Mouse (Mus musculus) left cerebral cortex, postnatal 36 days (tissue): Measurements from ENCODE around the gene Lrrc17. TPM values are rescaled to one million over a fixed set of nuclear protein-coding genes. Genes with fewer than 3 reads are reported as not detected.

ENCODE experiments used
- DNase-seq, 2 experiments: peaks; one replicate each; pipeline ENCODE4 v3.0.0; 2021 to 2022; ENCODE audit warnings: low spot score in 2 of 2, mixed read lengths in 1 of 2
- intact Hi-C: fragments of 180-260 bp; cut with DNase I; formaldehyde crosslinking; loops from one replicate; pipeline ENCODE4 v1.15.1; 2025
- total RNA-seq, 2 experiments: library from RNA; stranded (reverse); gene quantifications; 2 replicates each; pipeline ENCODE4 v1.2.3; 2021

The Lrrc17 gene
- total RNA-seq, 2 experiments from 2014 or later, result 0.42 to 0.43 TPM

GRCm38 (mm10) chr5:21532126-21532525, 11.2 kb upstream of the Lrrc17 start:
- intact Hi-C loops, result no loop called here
- DNase-seq, result no peak

GRCm38 (mm10) chr5:21532921-21533320, 10.4 kb upstream of the Lrrc17 start:
- intact Hi-C loops, result no loop called here

DNA sequence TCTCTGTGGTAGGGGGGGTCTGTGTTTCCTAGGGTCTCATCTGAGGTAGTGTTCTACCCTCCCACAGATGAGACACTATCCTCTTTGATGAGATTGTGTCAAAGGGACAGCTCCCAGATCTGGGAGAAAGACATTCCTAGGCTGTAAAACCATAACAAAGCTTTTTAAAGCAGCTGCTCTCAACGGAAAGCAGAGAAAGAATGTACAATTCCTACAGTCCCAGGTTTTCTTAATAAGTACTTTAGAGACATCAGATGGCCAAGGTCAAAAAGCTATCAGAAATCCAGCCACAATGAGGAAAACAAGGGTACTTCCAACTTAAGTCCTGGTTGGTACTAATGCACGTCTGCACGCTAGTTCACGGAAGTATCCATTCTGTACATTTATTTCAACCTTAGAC, 1.1 kb upstream of the Lrrc17 start:
- no peak for DNase-seq
- intact Hi-C loops, result no loop called here

More at GRCm38 (mm10) chr5:21532921-21533320, 10.4 kb upstream of the Lrrc17 start:
- no peak for DNase-seq

GRCm38 (mm10) chr5:21544821-21545220, 1.5 kb downstream of the Lrrc17 start:
- intact Hi-C loops, result no loop called here

GRCm38 (mm10) chr5:21545227-21545626, 1.9 kb downstream of the Lrrc17 start:
- DNase-seq, result no peak
- intact Hi-C loops, result no loop called here

More at GRCm38 (mm10) chr5:21544821-21545220, 1.5 kb downstream of the Lrrc17 start:
- no peak for DNase-seq

DNA sequence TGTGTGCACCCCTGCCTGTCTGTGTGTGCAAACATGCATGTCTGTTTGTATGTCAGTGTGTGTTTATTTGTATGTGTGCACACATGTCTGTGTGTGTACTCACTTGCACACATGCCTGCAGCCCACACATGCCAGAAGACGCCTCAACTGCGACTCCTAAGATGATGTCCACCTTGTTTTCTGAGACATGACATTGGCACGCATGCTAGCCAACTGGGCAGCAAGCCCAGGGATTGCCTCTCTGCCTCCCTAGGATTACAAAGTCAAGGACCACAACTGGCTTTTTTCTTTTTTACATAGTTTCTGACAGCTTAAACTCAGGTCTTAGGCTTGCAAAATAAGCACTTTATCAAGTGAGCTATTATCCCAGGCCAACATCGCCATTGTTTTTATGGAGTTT, 2.4 kb downstream of the Lrrc17 start:
- DNase-seq, result no peak
- intact Hi-C loops, result no loop called here

DNA sequence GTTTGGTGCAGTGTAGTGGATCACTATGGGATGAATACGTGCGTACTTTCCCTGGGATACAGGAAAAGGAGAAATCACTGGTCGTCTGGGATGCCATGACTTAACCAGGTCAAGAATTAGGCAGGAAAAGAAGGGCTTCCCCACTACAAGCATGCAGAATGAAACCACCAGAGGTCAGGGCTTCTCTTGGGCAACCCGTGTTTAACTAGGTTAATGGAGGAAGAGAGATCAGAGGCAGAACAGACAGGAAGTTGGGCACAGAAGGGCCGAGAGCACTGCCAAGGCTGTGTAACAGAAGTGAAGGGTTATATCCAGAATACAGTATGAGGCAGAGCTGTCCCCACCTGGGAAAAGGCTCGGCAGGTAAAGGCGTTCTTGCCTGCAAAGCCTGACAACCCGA, 3.6 kb downstream of the Lrrc17 start:
- intact Hi-C loops, result no loop called here
- DNase-seq, result no peak

DNA sequence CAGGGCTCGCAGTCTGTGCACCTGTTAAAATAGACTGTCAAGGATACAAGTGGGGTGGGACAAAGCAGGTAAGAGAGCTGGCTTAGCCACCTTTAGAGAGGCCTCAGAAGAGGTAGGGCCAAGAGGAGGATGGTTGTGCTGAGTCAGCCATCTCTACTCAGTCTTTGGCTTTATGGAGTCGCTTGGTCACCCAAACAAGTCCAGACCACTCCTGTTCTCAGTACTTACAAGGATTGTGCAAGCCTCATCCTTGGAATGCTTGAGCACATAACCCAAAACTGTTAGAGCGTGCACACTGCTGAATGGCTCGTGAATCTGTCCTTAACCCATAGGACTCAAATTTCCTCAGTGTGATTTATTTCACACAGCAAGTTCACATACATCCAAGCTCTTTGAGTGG, 10.3 kb downstream of the Lrrc17 start:
- DNase-seq, result no peak
- intact Hi-C loops, result no loop called here

GRCm38 (mm10) chr5:21554732-21555131, 11.4 kb downstream of the Lrrc17 start:
- no peak for DNase-seq
- intact Hi-C loops, result no loop called here

- intact Hi-C loops, result no loop called here
- DNase-seq, result no peak
These were observed 13.1 kb downstream of the Lrrc17 start for GRCm38 (mm10) chr5:21556502-21556901.

DNA sequence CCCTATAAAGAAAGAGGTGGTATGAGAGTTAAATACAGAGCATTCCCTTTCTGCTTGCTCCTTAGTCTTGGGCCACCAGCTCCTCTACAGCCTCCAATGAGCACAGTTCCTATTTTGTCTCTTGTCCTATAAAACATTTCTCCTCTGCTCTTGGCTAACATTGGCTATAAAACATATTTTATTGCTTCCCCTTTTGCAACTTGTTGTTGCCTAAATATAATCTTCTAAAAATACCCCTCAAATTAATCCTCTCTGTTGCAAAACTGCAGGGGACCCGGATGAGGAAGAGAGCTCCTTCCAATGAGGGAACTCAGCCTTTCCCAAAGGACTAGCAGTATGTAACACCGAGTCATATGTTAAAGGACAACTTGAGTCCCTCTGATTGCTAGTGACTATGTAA, 20.6 kb downstream of the Lrrc17 start:
- DNase-seq, result no peak
- intact Hi-C loops, result no loop called here

GRCm38 (mm10) chr5:21565392-21566065, 22.2 kb downstream of the Lrrc17 start:
- intact Hi-C loops, result no loop called here
- DNase-seq, result no peak

DNA sequence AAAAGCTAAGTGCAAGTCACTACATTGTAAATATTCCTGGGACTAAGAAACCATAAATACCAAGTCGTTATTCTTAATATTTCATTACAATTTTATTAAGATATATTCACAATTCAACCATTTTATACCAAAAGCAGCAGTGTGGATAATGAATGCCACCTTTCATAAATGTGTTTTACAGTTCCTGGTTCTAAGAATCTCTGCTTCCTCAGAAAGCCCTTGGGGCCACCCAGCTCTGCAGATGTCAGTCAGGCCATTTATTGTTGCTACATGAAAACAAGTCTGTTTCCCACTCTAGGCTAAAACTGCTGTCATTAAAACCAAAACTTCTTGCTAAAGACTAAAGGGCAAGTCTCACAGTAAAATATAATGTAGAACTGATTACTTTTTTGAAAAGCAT, 24.4 kb downstream of the Lrrc17 start:
- no peak for DNase-seq
- intact Hi-C loops, result no loop called here

DNA sequence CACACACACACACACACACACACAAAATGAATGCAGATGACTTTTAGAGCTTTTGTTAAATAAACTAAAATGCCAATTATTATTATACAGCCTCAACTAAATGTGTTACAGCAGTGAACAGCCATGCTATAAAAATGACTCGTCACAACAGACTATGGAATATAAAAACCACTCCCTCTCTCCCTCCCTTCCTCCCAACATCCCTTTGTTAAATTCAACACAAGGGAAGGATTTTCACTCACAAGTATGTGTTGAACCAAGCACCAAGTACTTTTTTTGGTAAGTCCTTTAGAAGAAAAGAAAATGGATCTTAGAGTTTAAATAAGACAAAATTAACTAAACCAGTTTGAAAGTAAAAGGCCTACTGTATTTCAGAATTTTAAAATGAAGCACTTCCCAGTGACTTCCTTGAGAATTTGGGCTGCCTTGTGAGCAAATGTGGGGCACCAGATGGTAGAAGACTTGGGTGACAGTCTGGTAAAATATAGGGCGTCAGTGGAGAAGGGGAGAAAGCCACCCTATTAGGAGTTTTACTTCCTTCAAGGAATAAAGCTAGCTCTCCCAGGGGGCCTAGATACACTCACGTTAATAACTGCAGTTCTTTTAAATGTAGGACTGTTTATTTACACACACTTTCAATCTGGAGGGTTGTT, 29.5 kb downstream of the Lrrc17 start:
- intact Hi-C loops, result no loop called here
- no peak for DNase-seq

DNA sequence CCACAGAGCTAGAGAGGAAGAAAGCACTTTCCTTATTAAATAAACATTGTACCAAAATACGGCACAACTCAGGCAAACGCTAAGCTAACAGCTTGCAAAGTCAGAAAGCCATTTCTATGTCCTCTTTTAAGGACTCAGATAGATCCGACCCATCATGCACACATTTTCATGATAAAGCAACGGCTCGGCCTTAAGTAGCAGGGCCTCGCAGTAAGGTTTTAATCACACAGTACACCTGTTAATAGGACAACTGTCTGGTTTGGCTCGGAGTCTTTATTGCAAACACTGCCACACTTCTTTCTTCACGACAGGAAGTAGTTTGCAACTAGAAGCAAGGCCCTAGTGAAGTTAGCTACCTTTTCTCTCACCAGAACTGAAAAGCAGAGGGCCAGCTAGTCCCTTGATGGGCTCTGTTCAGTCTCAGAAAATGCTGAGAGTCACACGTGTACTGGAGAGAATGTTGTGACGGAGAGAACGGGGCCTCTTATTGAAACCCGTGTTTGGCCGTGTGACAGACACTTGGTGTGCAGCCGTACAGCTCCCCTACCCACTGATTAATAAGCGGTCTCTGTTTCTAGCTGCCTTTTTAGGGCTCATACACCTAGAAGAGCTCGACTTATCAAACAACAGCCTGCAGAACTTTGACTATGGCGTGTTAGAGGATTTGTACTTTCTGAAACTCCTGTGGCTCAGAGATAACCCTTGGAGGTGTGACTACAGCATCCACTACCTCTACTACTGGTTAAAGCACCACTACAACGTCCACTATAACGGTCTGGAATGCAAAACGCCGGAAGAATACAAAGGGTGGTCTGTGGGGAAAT, 31.2 kb downstream of the Lrrc17 start:
- intact Hi-C loops, result no loop called here
- DNase-seq, result no peak

DNA sequence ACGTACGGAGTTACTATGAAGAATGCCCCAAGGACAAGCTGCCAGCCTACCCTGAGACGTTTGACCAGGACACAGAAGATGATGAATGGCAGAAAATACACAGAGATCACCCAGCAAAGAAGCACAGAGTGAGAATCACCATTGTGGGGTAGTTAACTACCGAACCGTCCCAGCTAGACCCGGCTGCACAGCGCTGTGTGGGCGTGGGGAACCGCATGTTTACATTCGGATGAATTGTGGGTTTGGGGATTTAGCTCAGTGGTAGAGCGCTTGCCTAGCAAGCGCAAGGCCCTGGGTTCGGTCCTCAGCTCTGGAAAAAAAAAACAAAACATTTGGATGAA, 31.8 kb downstream of the Lrrc17 start:
- intact Hi-C loops, result no loop called here

GRCm38 (mm10) chr5:21578136-21578535, 34.8 kb downstream of the Lrrc17 start:
- DNase-seq, result no peak
- intact Hi-C loops, result no loop called here

More for the DNA sequence above, 31.8 kb downstream of the Lrrc17 start:
- no peak for DNase-seq

DNA sequence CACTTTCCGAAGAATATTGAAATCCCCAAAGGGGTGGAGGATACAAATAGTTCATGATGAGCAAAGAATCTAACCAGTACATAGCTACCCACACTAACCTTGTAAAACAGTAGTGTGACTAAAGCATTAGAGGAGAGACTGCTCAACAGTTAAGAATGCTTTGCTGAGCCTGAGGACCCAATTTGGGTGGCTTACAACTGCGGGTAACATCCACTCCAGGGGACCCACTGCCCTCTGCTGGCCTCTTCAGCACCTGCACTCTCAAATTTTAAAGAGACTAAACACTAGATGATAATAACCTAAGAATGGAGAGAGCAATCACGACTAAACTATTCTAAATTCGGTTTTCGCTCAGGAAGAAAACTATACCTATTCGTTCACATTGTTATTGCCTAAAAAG, 43.4 kb downstream of the Lrrc17 start:
- DNase-seq, result no peak
- intact Hi-C loops, result loop anchor here (5.0 kb wide), 2 partner anchors 154 to 324 kb away; no protein-coding TSS in a partner anchor

DNA sequence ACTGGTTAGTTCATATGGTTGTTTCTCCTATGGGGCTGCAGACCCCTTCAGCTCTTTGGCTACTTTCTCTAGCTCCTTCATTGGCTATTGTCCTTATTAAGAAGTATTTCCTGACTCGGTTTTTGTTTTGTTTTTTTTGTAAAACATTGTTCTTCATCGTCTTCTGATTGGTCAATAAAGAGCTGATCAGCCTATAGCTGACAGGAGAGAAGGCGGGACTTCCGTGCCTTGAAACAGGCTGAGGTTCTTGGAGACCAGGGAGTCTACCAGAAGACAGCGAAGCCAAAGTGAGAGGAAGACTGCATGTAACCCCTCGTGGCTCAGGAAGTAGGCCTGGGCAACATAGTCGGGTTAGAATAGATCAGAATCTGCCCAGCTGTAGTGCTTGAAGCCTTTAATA, 44.3 kb downstream of the Lrrc17 start:
- intact Hi-C loops, result loop anchor here (5.0 kb wide), 2 partner anchors 155 to 325 kb away; no protein-coding TSS in a partner anchor
- DNase-seq, result no peak

DNA sequence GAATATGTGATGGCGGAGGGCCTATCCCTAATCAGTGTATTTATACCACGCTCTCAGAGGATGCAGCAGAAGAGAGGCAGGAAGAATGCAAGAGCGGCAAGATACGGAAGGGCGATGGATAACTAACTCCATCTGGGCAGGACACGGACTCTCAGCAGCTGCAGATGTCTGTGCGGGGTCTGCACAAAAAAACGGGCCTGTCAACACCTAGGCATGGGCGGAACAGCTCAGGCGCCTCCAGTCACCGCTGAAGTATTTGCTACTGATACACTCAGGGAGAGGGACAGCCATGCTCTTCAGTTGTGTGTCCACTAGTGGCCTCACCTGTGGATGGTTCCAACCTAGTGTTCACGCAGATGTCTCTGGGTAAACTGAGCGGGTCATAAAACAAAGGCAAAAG, 44.9 kb downstream of the Lrrc17 start:
- intact Hi-C loops, result loop anchor here (5.0 kb wide), 2 partner anchors 156 to 326 kb away; no protein-coding TSS in a partner anchor
- DNase-seq, result no peak

DNA sequence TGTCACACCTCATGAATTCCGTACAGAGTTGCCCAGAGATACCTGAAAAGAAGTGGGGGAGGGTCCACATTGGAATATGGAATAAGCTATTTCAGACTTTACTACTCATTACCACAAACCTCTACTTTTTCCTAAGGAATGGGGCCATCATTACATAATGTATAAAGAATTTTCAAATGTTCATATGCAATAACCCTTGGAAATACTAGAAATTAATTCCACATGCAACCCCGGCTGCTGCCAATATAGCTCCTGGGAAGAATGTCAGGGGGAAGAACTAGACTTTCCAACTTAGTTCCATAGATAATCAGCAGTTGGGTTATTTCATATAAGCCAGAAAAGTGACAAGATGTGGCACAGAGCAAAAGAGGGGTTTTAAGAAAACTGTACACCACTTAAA, 48.7 kb downstream of the Lrrc17 start:
- intact Hi-C loops, result no loop called here
- no peak for DNase-seq
